Mouse (Mus musculus): ENCODE results near the gene Syt13. TPM values are rescaled to one million over a fixed set of nuclear protein-coding genes. Genes with fewer than 3 reads are reported as not detected.

Gene Syt13
- polyA plus RNA-seq, 2 experiments = 0.05 to 0.07 TPM

DNA sequence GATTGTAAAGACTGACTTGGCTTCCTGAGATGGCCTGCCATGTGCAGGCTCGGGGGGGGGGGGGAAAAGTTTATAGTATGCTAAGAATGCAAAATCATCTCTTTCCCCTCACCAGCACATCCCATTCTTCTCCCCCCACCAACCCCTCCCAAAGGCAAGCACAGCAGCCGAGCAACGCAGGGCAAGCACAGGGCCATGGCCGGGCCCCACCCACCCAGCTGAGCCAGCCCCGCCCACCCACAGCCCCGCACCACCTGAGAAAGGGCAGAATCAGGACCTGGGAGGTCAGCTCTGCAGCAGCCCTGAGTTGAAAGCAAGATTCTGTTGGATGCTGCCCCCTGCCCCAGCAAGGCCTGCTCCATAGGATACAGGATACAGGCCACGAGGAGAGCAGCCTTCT is 70.7 kb downstream of the Syt13 start:
- no peaks in the 10 kb centered on the region for H3K27me3 ChIP-seq (ENCODE audit: control insufficient read depth, insufficient read depth, low read length)
- DNase-seq (ENCODE audit: low read depth in 3 of 3, low spot score in 3 of 3) = no peak
- no peak overlapping the region for H3K4me2 ChIP-seq (ENCODE audit: low read depth)
- 35% methylated on average over 7 of the region's 7 CpGs for WGBS (ENCODE audit: insufficient replicate concordance)
- no peak overlapping the region for H3K4me3 ChIP-seq (ENCODE audit: insufficient read depth in 1 of 2, low read depth in 2 of 2, low read length in 2 of 2)
- no peaks in the 10 kb centered on the region for H3K9me3 ChIP-seq (ENCODE audit: control insufficient read depth, low read length)
- no peaks in the 10 kb centered on the region for H3K36me3 ChIP-seq (replicated peaks; ENCODE audit: control insufficient read depth, insufficient read depth, low read depth)
- ATAC-seq (ENCODE audit: insufficient read depth) = no peak
- peaks cover 13 to 43% of the 10 kb centered on the region in 2 experiments for H3K4me1 ChIP-seq (replicated peaks; ENCODE audit: control insufficient read depth in 2 of 2, insufficient read depth in 2 of 2, low read length in 1 of 2)
- no peak overlapping the region for H3K9ac ChIP-seq (replicated peaks)
- H3K27ac ChIP-seq = no peak overlapping the region
- TF ChIP-seq CTCF (IDR thresholded peaks at IDR 0.05; ENCODE audit: low read depth) (no peak), EP300 (IDR thresholded peaks at IDR 0.05; ENCODE audit: low read depth) (no peak)

DNA sequence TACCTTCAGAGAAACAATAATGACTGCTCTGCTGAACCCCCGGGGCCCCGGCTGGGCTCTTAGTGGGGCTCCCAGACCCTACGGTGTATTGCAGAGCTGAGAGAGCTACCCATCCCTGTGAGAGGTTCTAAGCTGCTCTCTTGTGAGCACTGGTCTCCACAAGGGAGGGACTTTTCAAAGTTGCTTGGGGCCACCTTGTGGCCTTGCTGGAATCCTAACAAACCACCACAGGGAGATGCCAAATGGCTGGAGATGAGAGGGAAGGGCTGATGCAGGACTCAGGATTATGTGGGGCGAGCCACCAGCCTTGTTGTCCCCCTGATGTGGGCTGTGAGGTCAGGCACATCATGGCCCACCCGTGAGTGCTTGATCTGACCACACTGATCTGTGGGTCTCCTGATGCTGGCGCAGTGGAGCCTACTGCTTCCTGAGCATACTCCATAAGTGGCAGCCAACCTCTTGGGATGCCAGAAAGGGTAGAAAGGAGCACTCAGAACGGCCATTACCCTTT is 72.3 kb downstream of the Syt13 start:
- Histone ChIP-seq H3K9ac (replicated peaks) (no peak overlapping the region), H3K27ac (no peak overlapping the region), H3K9me3 (ENCODE audit: control insufficient read depth, low read length) (no peaks in the 10 kb centered on the region), H3K4me1 (replicated peaks; ENCODE audit: control insufficient read depth in 2 of 2, insufficient read depth in 2 of 2, low read length in 1 of 2) (peaks cover 13 to 34% of the 10 kb centered on the region in 2 experiments), H3K27me3 (ENCODE audit: control insufficient read depth, insufficient read depth, low read length) (no peaks in the 10 kb centered on the region), H3K4me3 (ENCODE audit: insufficient read depth in 1 of 2, low read depth in 2 of 2, low read length in 2 of 2) (no peak overlapping the region), H3K36me3 (replicated peaks; ENCODE audit: control insufficient read depth, insufficient read depth, low read depth) (no peaks in the 10 kb centered on the region), H3K4me2 (ENCODE audit: low read depth) (no peak overlapping the region)
- ATAC-seq (ENCODE audit: insufficient read depth) (no peak), DNase-seq (ENCODE audit: low read depth in 3 of 3, low spot score in 3 of 3) (no peak)
- TF ChIP-seq EP300 (IDR thresholded peaks at IDR 0.05; ENCODE audit: low read depth) (no peak), CTCF (IDR thresholded peaks at IDR 0.05; ENCODE audit: low read depth) (peak; percentile 8; the same call in 1 of the 2 replicates)
- 76% methylated on average over 7 of the region's 7 CpGs for WGBS (ENCODE audit: insufficient replicate concordance)

DNA sequence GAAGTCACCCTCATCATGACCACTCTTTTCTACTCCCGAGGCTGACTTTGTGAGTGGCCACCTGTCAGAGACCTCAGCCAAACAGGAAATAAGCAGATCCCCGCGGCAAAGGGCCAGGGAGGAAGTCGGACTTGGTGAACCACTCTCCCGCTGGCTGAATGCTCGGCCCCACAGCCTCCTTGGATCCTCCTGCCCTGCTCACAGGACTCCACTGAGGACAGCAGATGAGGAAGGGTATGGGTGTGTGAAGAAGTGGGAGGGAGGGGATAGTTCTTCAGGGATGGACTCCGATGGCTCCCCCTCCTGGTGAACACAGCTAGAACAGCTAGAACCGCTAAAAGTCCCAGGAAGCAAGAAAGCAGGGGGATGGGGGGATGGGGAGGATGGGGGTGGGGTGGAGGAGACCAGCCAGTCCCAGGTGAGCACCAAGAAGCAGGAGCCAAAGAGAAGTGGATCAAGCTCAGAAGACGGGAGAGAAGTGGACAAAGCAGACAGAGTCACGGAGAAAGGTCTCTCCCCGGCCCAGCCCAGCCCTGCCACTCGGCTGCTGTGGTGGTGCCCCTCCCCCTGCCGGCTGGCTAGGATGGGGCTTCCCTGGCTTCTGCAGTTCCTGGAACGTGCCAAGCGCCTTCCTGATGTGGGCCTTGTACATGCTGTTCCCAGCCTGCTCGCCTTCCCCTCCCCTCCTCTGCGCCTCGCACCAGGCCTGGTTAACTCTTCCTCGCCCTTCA is 73.2 kb downstream of the Syt13 start:
- TF ChIP-seq EP300 (IDR thresholded peaks at IDR 0.05; ENCODE audit: low read depth) = no peak
- peak; percentile 59 for TF ChIP-seq CTCF (IDR thresholded peaks at IDR 0.05; ENCODE audit: low read depth)
- WGBS (ENCODE audit: insufficient replicate concordance) = 26% methylated on average over 19 of the region's 19 CpGs
- H3K36me3 ChIP-seq (replicated peaks; ENCODE audit: control insufficient read depth, insufficient read depth, low read depth) = no peaks in the 10 kb centered on the region
- no peak overlapping the region for H3K4me3 ChIP-seq (ENCODE audit: insufficient read depth in 1 of 2, low read depth in 2 of 2, low read length in 2 of 2)
- H3K9me3 ChIP-seq (ENCODE audit: control insufficient read depth, low read length) = no peaks in the 10 kb centered on the region
- no peak overlapping the region for H3K4me2 ChIP-seq (ENCODE audit: low read depth)
- DNase-seq (ENCODE audit: low read depth in 3 of 3, low spot score in 3 of 3) (peak in 1 of 3 experiments; percentile 39), ATAC-seq (ENCODE audit: insufficient read depth) (peak; percentile 39; the same call in 1 of the 2 replicates)
- H3K27me3 ChIP-seq (ENCODE audit: control insufficient read depth, insufficient read depth, low read length) = no peaks in the 10 kb centered on the region
- no peak overlapping the region for H3K9ac ChIP-seq (replicated peaks)
- H3K27ac ChIP-seq = no peak overlapping the region
- H3K4me1 ChIP-seq (replicated peaks; ENCODE audit: control insufficient read depth in 2 of 2, insufficient read depth in 2 of 2, low read length in 1 of 2) = peaks cover 10 to 25% of the 10 kb centered on the region in 2 experiments

- ATAC-seq (ENCODE audit: insufficient read depth) = no peak
- H3K4me3 ChIP-seq (ENCODE audit: insufficient read depth in 1 of 2, low read depth in 2 of 2, low read length in 2 of 2) = no peak overlapping the region
- H3K27me3 ChIP-seq (ENCODE audit: control insufficient read depth, insufficient read depth, low read length) = no peaks in the 10 kb centered on the region
- H3K36me3 ChIP-seq (replicated peaks; ENCODE audit: control insufficient read depth, insufficient read depth, low read depth) = no peaks in the 10 kb centered on the region
- H3K9me3 ChIP-seq (ENCODE audit: control insufficient read depth, low read length) = no peaks in the 10 kb centered on the region
- TF ChIP-seq CTCF (IDR thresholded peaks at IDR 0.05; ENCODE audit: low read depth) = no peak
- TF ChIP-seq EP300 (IDR thresholded peaks at IDR 0.05; ENCODE audit: low read depth) = no peak
- no peak overlapping the region for H3K4me2 ChIP-seq (ENCODE audit: low read depth)
- no peak overlapping the region for H3K27ac ChIP-seq
- DNase-seq (ENCODE audit: low read depth in 3 of 3, low spot score in 3 of 3) = no peak
- WGBS (ENCODE audit: insufficient replicate concordance) = 61% methylated on average over 9 of the region's 9 CpGs
- peaks cover 0 to 14% of the 10 kb centered on the region in 2 experiments for H3K4me1 ChIP-seq (replicated peaks; ENCODE audit: control insufficient read depth in 2 of 2, insufficient read depth in 2 of 2, low read length in 1 of 2)
- H3K9ac ChIP-seq (replicated peaks) = no peak overlapping the region
These were observed 74.7 kb downstream of the Syt13 start for GRCm38 (mm10) chr2:92989593-92989992.

- no peaks in the 10 kb centered on the region; a peak in 1 of 4 replicates for H3K4me1 ChIP-seq (replicated peaks; ENCODE audit: control insufficient read depth in 2 of 2, insufficient read depth in 2 of 2, low read length in 1 of 2)
- no peak overlapping the region for H3K9ac ChIP-seq (replicated peaks)
- ATAC-seq (ENCODE audit: insufficient read depth) (no peak), DNase-seq (ENCODE audit: low read depth in 3 of 3, low spot score in 3 of 3) (no peak)
- H3K27ac ChIP-seq = no peak overlapping the region
- TF ChIP-seq CTCF (IDR thresholded peaks at IDR 0.05; ENCODE audit: low read depth) (no peak), EP300 (IDR thresholded peaks at IDR 0.05; ENCODE audit: low read depth) (no peak)
- H3K4me3 ChIP-seq (ENCODE audit: insufficient read depth in 1 of 2, low read depth in 2 of 2, low read length in 2 of 2) = no peak overlapping the region
- H3K4me2 ChIP-seq (ENCODE audit: low read depth) = no peak overlapping the region
- WGBS (ENCODE audit: insufficient replicate concordance) = 72% methylated on average over 5 of the region's 5 CpGs
- no peaks in the 10 kb centered on the region for H3K27me3 ChIP-seq (ENCODE audit: control insufficient read depth, insufficient read depth, low read length)
- no peaks in the 10 kb centered on the region for H3K9me3 ChIP-seq (ENCODE audit: control insufficient read depth, low read length)
- no peaks in the 10 kb centered on the region for H3K36me3 ChIP-seq (replicated peaks; ENCODE audit: control insufficient read depth, insufficient read depth, low read depth)
These were observed 77.1 kb downstream of the Syt13 start for GRCm38 (mm10) chr2:92991976-92992375.
